Mouse (Mus musculus): Measurements from ENCODE around the gene Bmpr2. TPM values are rescaled to one million over a fixed set of nuclear protein-coding genes. Genes with fewer than 3 reads are reported as not detected.

Bmpr2 gene
- total RNA-seq, 2 experiments from 2014 or later: 40.1 to 40.8 TPM

- intact Hi-C loops (cut with DNase I): no loop called here
- DNase-seq: no peak
Observed at GRCm38 (mm10) chr1:59788975-59789374, 25.8 kb downstream of the Bmpr2 start.

- intact Hi-C loops (cut with DNase I): no loop called here
- no peak for DNase-seq
Observed at GRCm38 (mm10) chr1:59789741-59790140, 26.5 kb downstream of the Bmpr2 start.

- DNase-seq: peak in 1 of 2 experiments; percentile 14
- intact Hi-C loops (cut with DNase I): no loop called here
Observed at GRCm38 (mm10) chr1:59795336-59795735, 32.1 kb downstream of the Bmpr2 start.

DNA sequence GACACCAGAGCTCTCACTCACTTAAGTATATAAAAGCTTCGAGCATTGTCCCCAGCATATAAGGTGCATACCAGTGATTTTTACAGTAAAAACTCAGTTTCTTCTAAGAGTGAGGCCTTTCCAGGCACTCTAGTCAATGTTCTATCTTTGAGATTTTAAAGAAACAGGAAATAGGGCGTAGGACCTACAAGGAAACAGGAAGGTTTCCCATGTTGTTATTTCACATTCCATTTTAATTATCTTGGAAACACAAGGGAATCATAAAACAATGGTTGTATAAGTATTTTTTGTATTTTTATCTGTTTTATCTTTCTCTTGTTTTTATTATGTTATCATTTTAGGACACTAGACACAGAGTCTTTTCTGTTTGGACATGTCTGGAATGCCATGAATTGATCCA is 34.7 kb downstream of the Bmpr2 start:
- intact Hi-C loops (cut with DNase I): no loop called here
- DNase-seq: no peak

- no peak for DNase-seq
- intact Hi-C loops (cut with DNase I): no loop called here
Observed at GRCm38 (mm10) chr1:59804363-59804762, 41.2 kb downstream of the Bmpr2 start.

DNA sequence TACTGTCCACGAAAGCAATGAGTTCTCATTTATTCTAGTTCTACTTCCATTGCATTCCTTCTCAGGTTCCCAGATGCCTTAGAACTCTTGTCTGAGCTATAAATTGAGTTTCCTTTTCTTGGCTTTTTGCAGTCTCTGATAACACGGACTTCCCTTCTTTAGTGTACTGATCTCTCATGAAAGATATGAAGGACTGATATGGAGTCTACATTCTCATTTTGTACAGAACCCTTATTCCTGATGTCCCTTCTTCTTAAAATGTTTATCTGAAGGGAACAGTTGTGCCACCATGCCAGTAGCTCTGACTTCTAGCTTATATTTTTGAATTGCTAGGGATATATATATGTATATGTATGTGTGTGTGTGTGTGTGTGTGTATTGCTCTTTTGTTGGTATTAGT is 46.7 kb downstream of the Bmpr2 start:
- intact Hi-C loops (cut with DNase I): no loop called here
- no peak for DNase-seq

DNA sequence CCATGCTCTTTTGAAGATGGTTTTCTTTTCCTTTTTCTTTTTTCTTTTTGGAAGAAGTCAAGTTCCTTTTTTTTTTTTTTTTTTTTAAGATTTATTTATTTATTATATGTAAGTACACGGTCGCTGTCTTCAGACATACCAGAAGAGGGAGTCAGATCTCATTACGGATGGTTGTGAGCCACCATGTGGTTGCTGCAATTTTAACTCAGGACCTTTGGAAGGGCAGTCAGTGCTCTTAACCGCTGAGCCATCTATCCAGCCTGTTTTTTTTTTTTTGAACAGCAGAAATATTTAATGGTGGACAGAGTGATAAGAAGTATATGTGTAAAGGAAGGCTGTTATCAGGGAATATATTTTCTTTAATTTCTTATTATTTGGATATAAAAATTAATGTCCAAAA is 49.6 kb downstream of the Bmpr2 start:
- intact Hi-C loops (cut with DNase I): no loop called here
- DNase-seq: no peak

GRCm38 (mm10) chr1:59825421-59825820 is 62.2 kb downstream of the Bmpr2 start:
- intact Hi-C loops (cut with DNase I): no loop called here
- peak in 1 of 2 experiments; percentile 38 for DNase-seq

GRCm38 (mm10) chr1:59826583-59826982 is 63.4 kb downstream of the Bmpr2 start:
- intact Hi-C loops (cut with DNase I): no loop called here
- DNase-seq: no peak

GRCm38 (mm10) chr1:59829410-59829809 is 66.2 kb downstream of the Bmpr2 start:
- DNase-seq: no peak
- intact Hi-C loops (cut with DNase I): no loop called here

GRCm38 (mm10) chr1:59830194-59830593 is 67.0 kb downstream of the Bmpr2 start:
- no peak for DNase-seq
- intact Hi-C loops (cut with DNase I): no loop called here

DNA sequence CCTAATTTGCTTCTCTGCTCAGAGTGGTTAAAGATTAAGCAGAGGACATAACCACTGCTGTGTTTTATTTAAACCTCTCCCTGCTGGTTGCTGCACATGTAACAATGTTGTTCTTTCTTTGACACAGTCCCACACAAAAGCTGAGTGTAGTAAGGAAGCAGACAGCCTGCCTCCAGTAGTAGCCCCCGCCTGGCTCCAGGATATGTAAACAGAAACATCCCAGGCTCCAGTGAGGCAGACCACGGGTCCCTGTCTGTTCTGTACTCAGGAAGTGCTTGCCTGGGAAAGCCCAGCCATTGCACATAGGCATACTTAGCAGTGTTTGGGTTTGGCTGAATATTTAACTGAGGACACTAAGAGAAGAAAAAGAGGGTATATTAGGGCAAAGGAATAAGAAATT is 70.5 kb downstream of the Bmpr2 start:
- DNase-seq: no peak

DNA sequence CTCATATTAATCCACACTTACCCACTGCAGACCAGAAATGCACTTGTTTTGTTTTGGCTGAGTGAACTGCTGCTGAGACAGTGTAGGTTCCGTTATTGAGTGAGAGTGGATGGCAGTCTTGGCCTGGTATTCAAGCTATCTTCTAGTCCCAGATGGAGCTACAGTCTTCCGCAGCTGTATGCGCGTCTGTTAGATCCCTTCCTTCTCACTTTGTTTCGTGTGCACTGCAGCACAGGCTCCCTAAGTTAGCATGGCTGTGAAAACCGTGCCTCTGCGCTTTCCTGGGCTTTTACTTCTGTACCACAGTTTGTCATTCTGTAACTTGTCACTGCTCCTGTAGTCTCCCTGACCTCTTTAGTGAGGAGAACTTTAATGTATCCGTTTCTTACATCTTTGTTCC is 85.1 kb downstream of the Bmpr2 start:
- DNase-seq: no peak
- intact Hi-C loops (cut with DNase I): no loop called here

More for the DNA sequence above, 70.5 kb downstream of the Bmpr2 start:
- intact Hi-C loops (cut with DNase I): no loop called here

DNA sequence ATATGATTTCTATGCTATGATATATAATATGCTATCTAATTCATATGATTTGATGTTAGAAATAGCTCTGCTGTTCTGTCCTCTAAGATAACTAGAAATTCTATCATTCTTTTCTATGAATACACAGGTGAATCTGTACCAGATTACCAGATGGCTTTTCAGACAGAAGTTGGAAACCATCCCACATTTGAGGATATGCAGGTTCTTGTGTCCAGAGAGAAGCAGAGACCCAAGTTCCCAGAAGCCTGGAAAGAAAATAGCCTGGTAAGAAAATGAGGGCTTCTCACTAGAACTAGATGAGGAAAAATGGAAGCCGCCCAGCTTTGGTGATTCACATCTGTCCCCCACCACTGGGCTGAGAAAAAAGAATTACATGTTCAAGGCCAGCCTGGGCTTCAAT is 95.8 kb downstream of the Bmpr2 start:
- intact Hi-C loops (cut with DNase I): no loop called here

GRCm38 (mm10) chr1:59862144-59862543 is 98.9 kb downstream of the Bmpr2 start:
- DNase-seq: no peak
- intact Hi-C loops (cut with DNase I): no loop called here

More for the DNA sequence above, 95.8 kb downstream of the Bmpr2 start:
- DNase-seq: no peak

DNA sequence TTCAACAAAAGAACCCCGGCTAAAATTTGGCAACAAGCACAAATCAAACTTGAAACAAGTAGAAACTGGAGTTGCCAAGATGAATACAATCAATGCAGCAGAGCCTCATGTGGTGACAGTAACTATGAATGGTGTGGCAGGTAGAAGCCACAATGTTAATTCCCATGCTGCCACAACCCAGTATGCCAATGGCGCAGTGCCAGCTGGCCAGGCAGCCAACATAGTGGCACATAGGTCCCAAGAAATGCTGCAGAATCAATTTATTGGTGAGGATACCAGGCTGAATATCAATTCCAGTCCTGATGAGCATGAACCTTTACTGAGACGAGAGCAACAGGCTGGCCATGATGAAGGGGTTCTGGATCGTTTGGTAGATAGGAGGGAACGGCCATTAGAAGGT is 104.8 kb downstream of the Bmpr2 start:
- DNase-seq: no peak
- intact Hi-C loops (cut with DNase I): no loop called here

DNA sequence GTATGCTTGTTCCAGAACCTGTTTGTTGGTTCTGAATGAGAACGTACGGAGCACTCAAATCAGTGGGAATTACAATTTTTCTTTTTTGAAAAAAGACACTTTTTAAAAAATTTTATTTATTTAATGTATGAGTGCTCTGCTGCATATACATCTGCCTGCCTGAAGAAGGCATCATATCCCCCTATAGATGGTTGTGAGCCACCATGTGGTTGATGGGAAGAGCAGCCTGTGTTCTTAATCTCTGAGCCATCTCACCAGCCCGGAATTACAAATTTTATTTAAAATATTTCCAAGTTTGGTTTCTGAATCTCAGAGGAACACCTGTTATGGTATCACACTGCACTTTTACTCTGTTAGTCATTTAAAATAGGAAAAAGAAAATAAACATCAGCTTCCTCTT is 110.8 kb downstream of the Bmpr2 start:
- no peak for DNase-seq
- intact Hi-C loops (cut with DNase I): no loop called here

- no peak for DNase-seq
- intact Hi-C loops (cut with DNase I): no loop called here
Observed at GRCm38 (mm10) chr1:59878098-59878497, 114.9 kb downstream of the Bmpr2 start.

DNA sequence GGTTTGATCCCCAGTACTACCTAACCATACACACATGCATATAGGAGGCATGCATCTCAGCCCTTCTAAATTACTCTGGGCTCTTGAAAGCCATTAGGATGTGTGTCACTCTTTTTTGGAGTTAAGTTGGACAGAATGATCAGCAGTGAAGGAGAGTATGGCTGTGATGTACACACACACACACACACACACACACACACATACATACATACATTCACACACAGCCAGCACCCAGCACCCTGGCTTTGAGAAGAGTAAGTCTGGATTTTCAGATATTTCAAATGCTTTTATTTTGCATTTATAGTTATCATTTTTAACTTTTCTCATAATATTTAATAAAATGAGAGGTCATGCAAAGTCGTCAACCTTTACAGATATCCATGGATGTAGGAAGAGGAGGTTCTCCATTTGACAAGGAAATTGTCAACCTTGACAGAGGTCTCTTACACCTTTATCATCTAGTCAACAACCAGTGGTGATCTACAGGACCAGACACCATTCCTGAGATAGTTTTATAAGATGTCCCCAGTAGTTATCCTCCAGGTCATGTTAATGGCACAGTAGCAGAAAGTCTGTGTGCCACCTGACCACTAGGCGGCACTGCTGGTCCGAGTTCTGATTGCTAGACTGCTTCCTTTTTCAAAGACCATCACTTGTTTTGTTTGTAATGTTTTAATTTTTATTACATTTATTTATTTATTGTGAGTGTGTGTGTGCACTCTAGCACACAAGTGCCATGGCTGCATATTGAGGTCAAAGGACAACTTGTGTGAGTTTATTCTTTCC is 120.3 kb downstream of the Bmpr2 start:
- peak; percentile 69 to 78 for DNase-seq
- intact Hi-C loops (cut with DNase I): no loop called here

GRCm38 (mm10) chr1:59886899-59887298 is 123.7 kb downstream of the Bmpr2 start:
- intact Hi-C loops (cut with DNase I): no loop called here
- DNase-seq: no peak

- DNase-seq: no peak
- intact Hi-C loops (cut with DNase I): loop anchor here (2.0 kb wide), 1 partner anchor 77 kb away; no protein-coding TSS in a partner anchor
Observed at GRCm38 (mm10) chr1:59888018-59888417, 124.8 kb downstream of the Bmpr2 start.

DNA sequence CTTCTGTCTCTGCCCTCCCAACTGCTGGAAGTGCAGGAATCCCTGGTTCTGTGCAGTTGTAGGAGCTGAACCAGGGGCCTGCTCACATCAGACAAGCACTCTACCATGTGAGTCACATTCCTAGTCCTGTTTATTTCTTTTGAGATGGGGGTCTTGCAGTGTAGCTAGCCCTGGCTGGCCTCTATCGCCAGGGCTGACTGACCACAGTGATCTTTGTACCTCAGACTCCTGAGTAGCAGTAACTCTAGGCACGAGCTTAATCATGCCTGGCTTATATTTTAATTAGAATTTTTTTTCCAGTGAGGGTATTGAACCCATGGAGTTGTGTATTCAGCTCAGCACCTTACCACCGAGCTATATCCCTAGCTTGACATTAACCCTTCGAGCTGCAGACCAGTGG is 128.0 kb downstream of the Bmpr2 start:
- no peak for DNase-seq
- intact Hi-C loops (cut with DNase I): no loop called here

GRCm38 (mm10) chr1:59892777-59893176 is 129.6 kb downstream of the Bmpr2 start:
- intact Hi-C loops (cut with DNase I): no loop called here

More at GRCm38 (mm10) chr1:59892777-59893176, 129.6 kb downstream of the Bmpr2 start:
- no peak for DNase-seq

All from gastrocnemius, postnatal 36 days (tissue).